Mouse (Mus musculus): ENCODE measurements at regions not wholly inside any gene's neighbourhood (a gene's known extent, or its start where the extent isn't known, plus 50 kb on each side); places are given as distances from the start of the nearest gene placed in this dataset.

DNA sequence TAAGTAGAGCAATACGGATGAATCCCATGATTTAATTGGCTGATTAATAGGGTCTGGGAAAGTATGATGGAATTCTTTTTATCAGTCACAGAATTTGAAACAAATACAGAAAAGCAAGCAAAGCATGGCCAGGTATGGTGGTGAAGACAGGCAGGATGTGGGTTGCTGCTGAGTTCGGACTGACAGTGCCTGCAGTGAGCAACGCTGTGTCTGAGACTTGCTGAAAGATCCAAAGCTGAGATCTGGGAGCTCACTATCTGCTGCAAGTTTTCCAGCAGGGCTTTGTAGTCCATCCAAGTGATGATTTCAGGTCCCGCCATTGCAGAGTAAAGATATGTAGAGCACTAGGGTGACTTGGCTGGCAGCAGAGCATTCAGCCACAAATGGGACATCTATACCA lies 189.3 kb upstream of the Ahr start:
- no peak for DNase-seq (ENCODE audit: low spot score)

DNA sequence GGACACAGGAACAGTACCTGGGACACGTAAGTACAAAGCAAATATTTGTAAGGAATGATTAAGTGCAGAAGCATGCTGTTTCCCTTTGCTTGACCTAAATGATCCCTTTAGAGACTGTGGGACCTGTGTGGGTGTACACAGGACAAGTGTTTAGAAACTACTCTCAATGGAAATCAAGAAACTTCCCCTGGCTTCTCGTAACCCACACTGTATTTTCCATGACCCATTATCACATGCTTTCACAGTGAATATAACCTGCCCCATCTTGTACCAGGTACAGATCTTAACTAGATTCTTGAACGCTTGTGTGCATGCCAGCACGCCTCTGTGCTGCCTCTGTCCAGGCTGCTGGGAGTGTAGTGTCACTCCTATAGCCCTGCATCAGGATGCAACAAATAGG lies 177.8 kb upstream of the Ahr start:
- no peak for DNase-seq (ENCODE audit: low spot score)

DNA sequence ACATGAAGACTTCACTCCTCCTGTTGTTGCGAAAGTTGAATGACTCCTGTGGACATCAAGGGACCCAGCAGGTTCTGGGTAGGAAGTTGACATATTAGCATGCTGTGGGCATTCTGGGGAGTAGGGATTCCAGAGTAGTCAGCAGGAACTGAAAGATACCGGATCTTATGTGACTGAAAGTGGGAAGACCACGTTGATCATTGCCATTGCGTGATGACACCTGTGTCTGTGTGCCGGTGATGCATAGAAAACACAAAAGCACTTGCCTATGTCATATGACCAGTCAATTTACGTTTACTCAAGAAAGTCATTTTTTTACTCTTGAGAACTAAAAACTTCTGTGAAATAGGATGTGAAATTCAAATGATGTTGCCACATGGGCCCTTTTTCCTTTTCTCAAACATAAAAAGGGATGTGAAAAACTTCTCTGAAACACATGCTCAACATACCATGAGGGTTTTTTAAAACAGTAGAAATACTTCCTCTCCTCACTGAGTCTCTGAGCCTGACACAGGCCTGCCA lies 176.8 kb upstream of the Ahr start:
- DNase-seq (ENCODE audit: low spot score): peak; percentile 13

DNA sequence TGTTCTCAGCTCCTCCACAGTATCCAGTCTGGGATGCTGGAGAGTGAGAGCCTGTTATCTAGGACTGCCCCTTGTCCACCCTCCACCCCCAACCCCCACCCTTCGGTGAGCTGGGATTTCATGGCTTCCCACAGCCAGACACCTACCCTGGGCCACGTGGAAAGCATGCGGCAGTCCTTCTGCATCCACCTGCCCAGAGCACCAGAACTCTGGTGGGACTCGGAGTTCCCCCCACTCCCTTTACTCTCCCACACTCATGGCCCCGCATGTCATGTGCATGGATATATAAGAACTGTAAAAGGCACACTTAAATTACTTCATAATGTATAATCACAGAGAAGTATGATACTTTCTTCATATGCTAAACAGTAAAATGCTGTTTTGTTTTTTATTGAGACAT lies 175.5 kb upstream of the Ahr start:
- DNase-seq (ENCODE audit: low spot score): no peak

DNA sequence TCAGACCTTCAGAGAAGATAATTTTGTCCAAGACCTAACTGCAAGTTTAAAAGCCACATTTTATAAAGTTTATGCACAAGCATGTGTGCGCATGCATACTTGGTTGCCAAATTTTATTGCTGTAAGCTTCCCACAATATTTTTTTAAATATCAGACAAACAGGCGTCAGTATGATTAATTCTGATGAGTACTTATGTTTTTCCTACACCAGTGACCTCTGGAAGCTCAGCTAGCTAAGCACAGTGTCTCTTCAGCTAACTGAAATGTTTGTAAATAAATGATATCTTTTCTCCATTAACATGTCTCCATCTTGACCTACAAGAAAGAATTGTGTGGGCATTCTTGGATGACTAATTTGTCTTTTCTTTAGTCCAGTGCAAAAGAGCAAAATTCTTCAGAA lies 168.6 kb upstream of the Ahr start:
- DNase-seq (ENCODE audit: low spot score): no peak

DNA sequence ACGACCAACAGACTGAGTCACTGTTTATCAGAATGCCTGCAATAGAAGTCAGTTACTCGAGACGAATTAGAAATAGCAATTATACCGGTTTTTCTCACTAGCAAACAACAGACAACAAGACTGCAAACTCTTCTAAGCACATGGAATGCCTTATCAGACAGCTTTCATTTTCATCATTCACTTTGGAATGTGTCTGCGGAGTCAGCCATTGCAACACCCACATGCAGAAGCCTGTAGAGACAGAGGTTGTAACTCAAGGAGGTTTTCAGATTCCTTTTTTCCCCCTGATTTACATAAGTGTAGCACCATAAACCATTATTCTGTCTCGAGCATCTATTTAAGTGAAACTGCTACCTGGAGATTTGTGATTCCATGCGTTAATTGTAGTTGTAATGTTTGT lies 167.8 kb upstream of the Ahr start:
- no peak for DNase-seq (ENCODE audit: low spot score)

DNA sequence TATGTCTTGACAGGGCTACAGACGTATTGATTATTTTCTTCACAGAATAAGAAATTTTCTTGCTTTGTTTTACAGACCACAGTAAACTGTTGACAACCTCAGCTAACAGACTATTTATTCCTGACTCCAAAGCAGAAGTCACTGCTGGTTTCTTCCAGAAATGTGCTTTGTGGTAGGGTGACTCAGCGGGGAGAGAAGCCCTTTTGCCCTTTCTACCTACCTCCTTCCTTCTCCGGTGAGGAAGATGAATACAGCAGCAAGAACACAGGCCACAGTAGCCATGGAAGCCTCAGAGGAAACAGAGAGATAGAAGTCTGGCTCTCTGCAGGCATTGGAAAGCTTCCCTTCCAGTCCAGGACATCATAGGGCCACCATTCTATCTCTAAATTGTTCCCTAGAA lies 159.4 kb upstream of the Ahr start:
- DNase-seq (ENCODE audit: low spot score): no peak

DNA sequence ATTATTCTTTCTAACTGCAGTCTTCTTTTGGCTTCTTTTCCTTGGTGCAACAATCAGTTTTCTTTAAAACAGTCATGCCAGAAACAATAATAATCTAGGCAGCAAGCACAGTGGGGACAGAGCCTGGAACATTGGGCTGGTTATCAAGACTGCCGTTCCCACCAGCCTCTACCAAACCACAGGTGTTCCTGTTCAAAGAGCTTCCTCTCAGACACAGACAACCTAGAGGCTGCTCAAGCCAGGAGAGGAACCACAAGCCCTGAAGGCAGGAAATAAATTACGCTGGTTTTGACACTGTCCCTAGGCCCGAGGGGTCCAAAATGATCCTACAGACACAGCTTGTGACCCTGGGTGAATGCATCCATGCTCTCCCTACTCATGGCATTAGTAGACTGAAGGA lies 156.1 kb upstream of the Ahr start:
- DNase-seq (ENCODE audit: low spot score): no peak

DNA sequence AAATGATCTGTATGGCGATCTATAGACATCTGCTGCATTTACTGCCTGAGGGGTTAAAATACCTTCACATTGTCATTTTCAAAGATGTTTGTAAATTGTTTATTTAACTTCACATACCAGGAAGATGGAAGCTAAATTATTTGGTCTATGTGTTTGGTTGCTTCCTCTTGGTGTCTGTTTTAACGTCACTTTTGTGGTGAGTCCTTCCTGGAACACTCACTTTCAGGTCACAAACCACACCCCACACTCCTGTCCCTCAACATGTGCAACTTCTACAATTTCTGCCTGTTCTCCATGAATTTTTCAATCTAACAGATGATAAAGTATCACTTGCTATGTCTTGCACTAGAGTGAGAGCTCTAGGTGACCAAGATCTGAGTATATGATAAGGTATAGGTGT lies 151.4 kb upstream of the Ahr start:
- no peak for DNase-seq (ENCODE audit: low spot score)

DNA sequence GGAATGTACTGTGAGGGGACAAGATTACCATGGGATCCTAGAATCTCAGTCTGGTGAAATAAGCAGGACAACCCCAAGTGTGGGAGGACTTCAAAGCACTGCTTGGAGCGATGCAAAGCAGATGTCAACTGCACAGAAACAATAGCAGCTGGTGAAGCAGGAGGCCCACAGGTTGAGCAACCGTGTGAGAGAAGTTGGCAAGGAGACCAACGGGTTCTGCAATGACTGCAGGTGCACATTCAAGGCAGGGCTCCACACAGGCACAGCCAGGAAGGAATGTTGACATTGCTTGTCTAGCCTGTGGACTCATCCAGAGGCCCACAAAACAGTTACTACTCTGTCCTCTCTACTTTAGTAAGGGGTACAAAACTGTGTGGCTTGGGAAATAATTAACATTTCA lies 150.4 kb upstream of the Ahr start:
- DNase-seq (ENCODE audit: low spot score): no peak

DNA sequence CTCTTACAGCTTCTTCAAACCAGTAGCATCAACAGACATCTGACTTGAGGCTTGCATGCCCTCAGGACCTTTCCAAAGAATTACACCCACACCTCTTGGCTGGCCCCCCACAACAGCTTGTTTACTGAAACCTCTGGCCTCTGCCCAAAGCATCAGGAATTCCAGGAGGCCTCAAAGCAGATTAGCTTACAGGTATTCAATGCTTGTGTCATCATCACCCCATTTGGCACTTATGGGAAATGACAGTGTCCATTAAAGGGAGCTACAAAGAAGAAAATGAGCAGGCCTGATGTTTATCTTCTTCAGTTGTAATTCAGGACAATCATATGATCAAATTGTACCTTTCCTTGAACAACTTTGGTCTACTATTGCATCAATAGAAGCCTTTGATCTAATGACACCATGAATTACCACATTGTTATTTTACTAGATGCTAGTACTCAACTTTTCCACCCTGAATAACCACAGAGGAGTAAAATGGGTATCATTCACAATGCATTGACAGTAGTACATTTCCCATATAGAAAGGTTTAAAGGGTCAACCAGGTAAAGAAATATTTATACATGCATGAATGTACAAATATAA lies 147.1 kb upstream of the Ahr start:
- DNase-seq (ENCODE audit: low spot score): no peak

DNA sequence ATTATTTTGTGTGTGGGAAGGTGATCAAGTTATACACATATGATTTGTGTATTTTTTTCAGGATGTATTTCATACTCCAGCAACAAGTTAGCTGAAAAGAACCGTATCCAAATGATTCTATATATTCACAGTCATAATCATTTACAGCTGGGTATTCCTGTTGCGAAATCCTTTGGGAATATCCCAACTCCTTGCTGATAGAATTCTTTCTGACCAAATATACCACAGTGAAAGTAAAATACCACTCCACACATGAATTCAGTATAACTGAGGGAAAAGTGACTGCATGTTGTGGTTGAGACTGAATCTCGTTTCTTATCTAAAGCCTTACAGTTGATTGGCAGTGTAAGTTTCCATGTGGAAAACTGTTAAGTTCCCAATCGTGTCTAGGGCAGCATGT lies 145.1 kb upstream of the Ahr start:
- DNase-seq (ENCODE audit: low spot score): no peak

DNA sequence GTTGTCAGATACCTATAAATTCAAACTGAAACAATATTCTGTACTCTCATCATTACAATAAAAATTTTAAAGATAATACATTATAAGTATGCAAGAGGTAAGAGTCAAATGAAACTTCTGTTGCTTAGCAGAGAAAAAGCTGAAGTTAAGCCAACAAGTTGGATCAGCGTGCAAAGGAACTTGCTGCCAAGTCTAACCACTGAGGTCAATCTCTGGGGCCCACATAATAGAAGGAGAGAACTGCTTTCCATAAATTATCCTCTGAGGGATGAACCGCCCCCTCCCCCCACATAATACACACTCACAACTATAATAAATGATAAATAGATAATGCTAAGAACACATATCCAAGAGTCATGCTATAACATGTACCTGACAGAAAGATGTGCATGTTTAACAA lies 144.2 kb upstream of the Ahr start:
- no peak for DNase-seq (ENCODE audit: low spot score)

DNA sequence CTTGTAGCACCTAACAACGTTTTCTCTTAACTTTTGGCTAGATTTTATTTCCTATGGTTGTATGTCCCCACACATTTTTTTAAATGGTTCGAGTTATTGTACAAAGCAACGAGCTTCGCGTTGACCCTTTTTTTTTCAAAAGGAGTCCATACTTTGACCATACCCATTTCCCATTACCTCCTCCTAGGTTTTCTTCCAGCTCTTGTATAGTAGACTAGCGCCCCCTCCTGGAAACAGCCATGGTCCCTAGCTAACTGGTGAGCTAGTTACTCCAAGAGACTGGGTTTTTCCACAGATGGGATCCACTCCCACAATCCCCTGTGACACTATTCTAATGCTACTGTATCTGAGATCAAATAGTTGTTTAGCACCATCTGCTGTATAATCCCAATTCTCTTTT lies 139.6 kb upstream of the Ahr start:
- DNase-seq (ENCODE audit: low spot score): no peak

DNA sequence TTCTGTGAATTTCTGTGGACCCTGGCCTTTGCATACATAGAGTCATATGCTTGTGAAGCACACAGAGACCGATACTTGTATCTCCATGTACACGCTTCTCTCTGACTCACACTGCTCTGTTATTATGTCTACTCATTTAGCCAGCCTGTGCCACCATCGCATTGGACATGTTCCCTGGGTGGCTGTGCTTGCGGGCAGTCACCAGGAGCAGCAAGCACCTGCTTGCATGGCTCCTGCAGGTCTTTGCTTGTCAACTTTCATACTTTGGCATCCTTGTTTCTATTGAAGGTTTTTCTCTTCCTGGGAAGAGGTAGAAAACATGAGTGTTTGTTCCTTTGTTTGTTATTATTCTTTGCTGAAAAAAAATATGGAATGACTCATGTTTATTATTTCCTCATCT lies 136.1 kb upstream of the Ahr start:
- no peak for DNase-seq (ENCODE audit: low spot score)

DNA sequence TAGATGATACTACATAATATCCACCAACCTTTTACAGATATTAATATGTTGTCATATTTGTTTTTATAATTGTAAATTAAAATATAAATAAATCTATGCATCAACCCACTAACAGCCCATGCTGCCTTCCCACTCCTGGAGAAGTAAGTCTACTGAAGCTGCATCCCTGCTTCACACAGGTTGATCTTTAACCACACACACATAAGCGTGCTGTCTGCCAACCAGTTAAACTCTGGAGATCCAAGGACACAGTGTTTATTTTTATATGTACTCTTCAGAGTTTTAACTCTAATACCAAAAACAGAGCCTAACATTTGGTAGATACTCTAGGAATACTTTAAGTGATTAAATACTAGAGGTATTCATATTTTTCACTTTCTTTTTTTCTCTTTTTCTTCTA lies 133.9 kb upstream of the Ahr start:
- DNase-seq (ENCODE audit: low spot score): no peak

DNA sequence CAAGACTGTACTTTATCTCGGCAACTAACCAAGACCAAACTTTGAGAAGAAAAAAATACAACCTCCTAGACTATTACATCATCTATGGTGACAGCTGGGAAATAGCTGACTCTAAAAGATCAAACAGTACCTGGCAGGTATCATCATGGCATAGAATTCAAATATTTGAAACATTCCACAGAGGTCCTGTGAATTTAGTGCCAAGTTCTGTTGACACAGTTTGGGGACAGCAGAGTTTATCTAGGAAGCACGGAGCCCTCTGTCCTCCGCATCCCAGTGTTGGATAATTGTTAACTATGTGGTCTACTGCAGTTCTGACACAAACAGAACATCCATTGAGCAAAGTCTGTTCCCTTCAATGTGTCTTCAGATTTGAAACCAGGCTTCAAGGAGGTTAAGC lies 132.9 kb upstream of the Ahr start:
- no peak for DNase-seq (ENCODE audit: low spot score)

DNA sequence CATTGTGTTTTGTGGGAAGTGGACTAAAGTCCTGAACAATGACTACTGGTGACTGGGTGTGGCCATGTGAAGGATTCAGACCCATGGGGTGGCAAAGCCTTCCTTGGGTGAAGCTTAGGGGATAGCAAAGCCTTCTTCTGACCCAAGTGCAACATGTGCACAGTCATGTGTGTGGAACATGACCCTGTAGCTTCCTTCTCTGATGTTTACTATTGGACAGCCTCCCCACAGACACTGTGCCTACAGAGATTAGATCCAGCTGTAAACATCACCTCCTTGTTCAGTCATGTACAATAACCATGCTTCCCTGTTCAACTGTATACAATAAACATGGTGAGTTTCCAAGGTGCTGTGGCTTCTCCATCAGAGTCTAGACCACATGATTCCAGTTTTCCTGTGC lies 132.4 kb upstream of the Ahr start:
- no peak for DNase-seq (ENCODE audit: low spot score)

DNA sequence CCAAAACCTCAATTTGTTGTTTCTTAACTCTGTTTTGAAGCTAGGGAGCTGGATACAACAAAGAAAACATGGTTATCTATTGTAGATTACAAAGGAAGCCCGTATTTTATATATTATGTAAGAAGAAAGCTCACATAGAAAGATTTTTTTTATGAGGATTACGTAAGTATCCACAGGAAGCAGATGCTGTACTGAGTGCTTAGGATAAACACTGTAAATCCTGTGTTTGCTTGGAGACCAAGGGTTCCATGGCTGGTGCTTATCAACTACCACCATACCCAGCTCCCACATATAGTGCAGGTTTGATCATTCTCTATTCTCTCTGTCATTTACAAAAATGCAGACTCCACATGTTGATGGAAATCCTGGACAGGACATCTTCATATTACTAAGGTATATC lies 131.2 kb upstream of the Ahr start:
- DNase-seq (ENCODE audit: low spot score): no peak

DNA sequence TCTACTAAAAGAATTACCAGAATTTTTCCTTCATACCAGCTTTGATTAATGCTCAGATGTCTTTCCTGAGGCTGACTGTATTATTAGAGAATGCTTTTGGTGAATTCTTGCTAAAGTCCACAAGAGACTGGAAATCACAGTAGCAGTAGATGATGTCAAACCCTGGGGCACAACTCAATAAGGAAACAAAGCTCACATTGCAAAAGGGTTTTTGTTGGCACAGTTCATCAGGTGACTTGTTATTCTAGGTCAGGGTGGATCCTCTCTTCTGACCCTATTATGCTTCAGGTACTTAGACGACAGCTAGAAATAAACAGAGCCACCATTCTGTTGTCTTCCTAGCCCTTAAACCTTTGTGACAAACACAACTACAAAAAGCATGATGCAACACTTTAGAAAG lies 128.2 kb upstream of the Ahr start:
- no peak for DNase-seq (ENCODE audit: low spot score)

DNA sequence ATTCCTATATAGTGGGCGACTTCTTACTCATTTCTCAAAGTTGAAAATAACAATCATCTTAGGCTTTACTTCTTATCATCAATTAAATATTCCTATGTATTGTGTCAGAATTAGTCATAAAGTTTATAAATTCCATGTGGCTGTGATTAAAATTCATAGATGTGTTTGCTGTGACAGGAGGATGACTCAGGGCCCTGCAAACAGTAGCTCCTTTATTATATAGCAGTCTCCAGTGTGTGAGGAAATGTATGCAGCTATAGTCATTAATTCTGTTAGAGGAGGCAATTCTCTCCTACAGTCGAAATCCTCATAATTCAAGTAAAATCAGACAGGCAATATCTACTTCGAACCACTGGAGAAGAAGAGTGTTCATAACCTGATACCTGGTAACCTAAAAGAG lies 121.7 kb upstream of the Ahr start:
- DNase-seq (ENCODE audit: low spot score): no peak

DNA sequence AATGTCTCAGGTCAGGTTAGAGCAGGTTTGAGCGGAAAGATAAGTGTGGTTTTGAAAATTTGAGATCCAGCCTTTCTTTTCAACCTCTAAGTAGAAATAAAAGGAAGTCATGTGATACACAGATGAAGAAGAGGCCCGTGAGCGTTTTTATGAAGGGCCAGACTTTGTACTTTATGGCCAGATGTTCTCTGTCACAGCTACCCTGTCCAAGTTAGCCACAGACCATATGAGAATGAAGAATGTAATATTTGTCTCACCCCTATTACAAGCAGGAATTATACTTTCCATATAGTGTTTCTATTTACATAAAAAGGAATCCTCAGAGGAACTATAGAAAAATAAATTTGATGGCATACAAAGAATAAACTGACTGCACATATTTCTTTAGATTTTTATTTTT lies 114.9 kb upstream of the Ahr start:
- no peak for DNase-seq (ENCODE audit: low spot score)

DNA sequence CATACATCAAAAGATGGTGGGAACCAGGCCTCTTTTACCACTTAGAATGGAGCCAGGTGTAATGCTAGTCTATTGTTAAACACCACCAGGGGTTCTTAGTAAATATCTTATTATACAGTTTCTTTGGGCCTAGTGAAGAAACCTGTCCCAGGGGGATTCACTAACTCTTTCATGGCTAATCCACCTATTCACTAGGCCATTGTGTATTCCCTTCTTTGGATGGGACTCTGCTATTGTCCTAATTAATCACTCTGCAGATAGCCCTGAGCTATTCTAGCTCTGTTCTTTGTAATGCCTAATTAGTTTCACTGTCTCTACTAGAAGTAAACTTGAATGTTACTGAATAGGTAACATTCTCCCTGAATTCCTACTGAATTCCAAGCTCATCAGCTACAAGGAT lies 107.6 kb upstream of the Ahr start:
- no peak for DNase-seq (ENCODE audit: low spot score)

DNA sequence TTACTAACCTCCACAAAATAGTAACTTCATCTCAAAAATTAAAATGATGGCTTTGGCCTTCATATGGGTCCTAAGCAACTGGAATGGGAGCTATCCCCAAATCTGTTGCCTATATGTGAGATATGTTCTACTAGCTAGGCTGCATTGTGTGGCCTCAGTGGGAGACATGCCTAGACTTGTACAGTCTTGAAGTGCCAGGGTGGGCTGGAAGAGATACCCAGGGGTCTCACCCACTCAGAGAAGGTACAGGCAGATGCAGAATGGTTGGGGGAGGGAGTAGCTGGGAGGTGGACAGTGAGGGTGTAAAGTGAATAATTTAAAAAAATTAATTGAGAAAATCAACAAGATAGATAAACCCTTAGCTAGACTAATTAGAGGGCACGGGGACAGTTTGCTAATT lies 106.9 kb upstream of the Ahr start:
- no peak for DNase-seq (ENCODE audit: low spot score)

DNA sequence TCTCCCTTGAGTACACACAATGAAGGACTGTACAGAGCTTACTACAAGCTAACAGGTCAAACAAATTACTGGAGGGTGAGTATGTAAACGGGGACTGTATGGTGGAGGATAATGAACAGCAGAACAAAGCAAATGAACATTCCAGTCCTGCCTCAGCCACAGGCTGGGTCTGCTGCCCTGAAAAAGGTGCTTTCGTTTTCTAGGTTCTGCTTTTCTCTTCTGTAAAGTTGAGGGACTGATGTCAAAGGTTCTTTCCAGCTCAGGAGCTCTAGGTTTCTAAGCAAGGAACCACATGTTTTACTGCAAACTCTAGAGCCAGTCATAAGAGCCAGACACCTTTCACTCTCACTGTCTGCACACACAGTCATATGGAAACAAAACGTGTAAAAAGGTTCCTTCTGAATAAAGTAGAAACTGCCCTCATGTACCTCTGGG lies 106.1 kb upstream of the Ahr start:
- DNase-seq (ENCODE audit: low spot score): no peak

Measured in spleen, adult 12 weeks (tissue).